Mouse (Mus musculus): ENCODE data around the gene Bysl.

- TF ChIP-seq ZNF384 (IDR thresholded peaks at IDR 0.05; ENCODE audit: low read depth, low read length) (no peak), ZC3H11A (IDR thresholded peaks at IDR 0.05; ENCODE audit: borderline replicate concordance, low read depth, low read length) (no peak), MAFK (IDR thresholded peaks at IDR 0.05; ENCODE audit: insufficient read depth, low read depth, low read length) (no peak)
Measured at GRCm38 (mm10) chr17:47658741-47659243, 47.5 kb upstream of the Bysl start.

Data from ES-E14 (cell line).